Mouse (Mus musculus): ENCODE data around the gene Car5b. TPM values are rescaled to one million over a fixed set of nuclear protein-coding genes. Genes with fewer than 3 reads are reported as not detected.

Car5b gene
- total and polyA plus RNA-seq, 3 experiments: 0.31 to 0.50 TPM; not detected in 1

DNA sequence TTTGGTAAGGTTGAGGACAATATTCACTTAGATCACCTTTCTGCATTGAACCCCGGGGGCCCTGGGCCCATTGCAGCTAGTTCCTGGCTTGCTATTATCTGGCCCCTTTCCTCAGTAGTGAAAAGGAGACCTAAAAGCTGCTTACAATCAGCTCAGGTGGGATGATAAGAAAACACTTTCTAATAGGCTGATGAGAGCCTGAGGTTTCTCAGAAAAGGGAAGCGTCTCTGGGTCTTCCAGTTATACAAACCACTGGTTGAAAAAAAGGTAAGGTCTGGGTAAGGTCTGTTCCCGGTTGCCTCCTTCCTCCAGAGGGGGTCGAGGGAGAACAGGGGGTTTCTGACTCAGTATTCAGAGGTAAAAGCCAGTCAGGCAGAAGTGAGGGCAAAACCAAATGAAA, 31.3 kb upstream of the Car5b start:
- H3K9ac ChIP-seq (ENCODE audit: control insufficient read depth, low read depth, low read length, poor library complexity, severe bottlenecking): 0 out of 2 replicates have a peak overlapping the region, but pooled peaks have one; percentile 28
- H3K4me1 ChIP-seq (ENCODE audit: control insufficient read depth in 1 of 2, insufficient read depth in 2 of 2, low read length in 2 of 2): peaks cover 35 to 46% of the 10 kb centered on the region in 2 experiments
- no peaks in the 10 kb centered on the region for H3K79me2 ChIP-seq (ENCODE audit: control insufficient read depth, insufficient read depth, low read length, poor library complexity)
- H3K4me3 ChIP-seq (ENCODE audit: control insufficient read depth in 1 of 2, insufficient read depth in 1 of 2, low read depth in 2 of 2, low read length in 2 of 2): peak overlapping the region; percentile 1 to 27; a peak in 3 of 4 replicates
- DNase-seq (ENCODE audit: low read depth, low spot score): peak; percentile 73
- no peaks in the 10 kb centered on the region for H3K9me3 ChIP-seq (replicated peaks; ENCODE audit: insufficient read depth, low read length)
- no peaks in the 10 kb centered on the region for H3K27me3 ChIP-seq (ENCODE audit: control insufficient read depth in 1 of 2, insufficient read depth in 2 of 2, low read length in 2 of 2)
- TF ChIP-seq ZNF384 (IDR thresholded peaks at IDR 0.05; ENCODE audit: low read depth, low read length) (peak; percentile 82), TBP (IDR thresholded peaks at IDR 0.05; ENCODE audit: low read depth, low read length) (peak; percentile 75), HCFC1 (IDR thresholded peaks at IDR 0.05; ENCODE audit: low read depth, low read length) (0 out of 2 replicates have a peak, but pooled peaks have one; percentile 8), CTCF (IDR thresholded peaks at IDR 0.05 in 2 of 3, conservative IDR thresholded peaks at IDR 0.05 in 1 of 3; ENCODE audit: control insufficient read depth in 1 of 3, insufficient read depth in 1 of 3, low read depth in 2 of 3, low read length in 3 of 3, poor library complexity in 1 of 3, severe bottlenecking in 1 of 3) (no peak), POLR2A (IDR thresholded peaks at IDR 0.05; ENCODE audit: control insufficient read depth in 1 of 2, insufficient read depth in 1 of 2, low read depth in 1 of 2, low read length in 2 of 2, poor library complexity in 1 of 2) (0 out of 4 replicates have a peak, but pooled peaks of 1 of the 2 experiments have one; percentile 36), ZMIZ1 (IDR thresholded peaks at IDR 0.05; ENCODE audit: low read depth, low read length) (no peak), SIN3A (IDR thresholded peaks at IDR 0.05; ENCODE audit: low read length) (peak; percentile 63), EP300 (IDR thresholded peaks at IDR 0.05; ENCODE audit: low read depth in 1 of 2, low read length in 2 of 2) (peak; percentile 64 to 79), MYC (IDR thresholded peaks at IDR 0.05; ENCODE audit: low read depth, low read length) (no peak), ETS1 (IDR thresholded peaks at IDR 0.05; ENCODE audit: low read depth, low read length) (peak; percentile 63; the same call in 1 of the 2 replicates), GATA1 (IDR thresholded peaks at IDR 0.05; ENCODE audit: low read depth, low read length) (peak; percentile 93), TCF12 (IDR thresholded peaks at IDR 0.05; ENCODE audit: low read depth, low read length) (peak; percentile 59), RCOR1 (IDR thresholded peaks at IDR 0.05; ENCODE audit: low read depth, low read length) (peak; percentile 50)
- peak overlapping the region; percentile 58 for H3K27ac ChIP-seq (ENCODE audit: control insufficient read depth, low read depth, low read length)
- H3K36me3 ChIP-seq (ENCODE audit: control insufficient read depth in 1 of 2, insufficient read depth in 2 of 2, low read length in 2 of 2): peaks cover 0 to 54% of the 10 kb centered on the region in 2 experiments; a peak in 2 of 4 replicates

DNA sequence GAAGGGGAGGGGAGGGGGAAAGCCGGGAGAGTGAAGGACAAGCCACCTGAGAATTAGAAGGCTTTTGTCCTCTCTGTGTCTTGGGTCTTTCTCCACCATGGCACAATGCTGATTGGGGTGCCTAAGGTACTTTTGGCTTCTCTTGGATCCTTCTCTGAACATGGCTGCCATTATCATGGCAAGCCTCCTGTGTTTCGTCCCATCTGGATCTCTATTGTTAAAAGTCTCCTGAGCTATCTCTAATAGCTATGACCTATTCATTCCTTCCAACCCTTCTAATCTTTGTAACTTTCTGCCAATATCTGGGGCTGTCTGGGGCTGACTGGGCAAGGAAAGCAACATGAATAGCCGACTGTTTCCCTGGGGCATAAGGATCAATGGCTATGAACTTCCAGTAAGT, 30.7 kb upstream of the Car5b start:
- peaks cover 0 to 56% of the 10 kb centered on the region in 2 experiments; a peak in 2 of 4 replicates for H3K36me3 ChIP-seq (ENCODE audit: control insufficient read depth in 1 of 2, insufficient read depth in 2 of 2, low read length in 2 of 2)
- TF ChIP-seq NRF1 (IDR thresholded peaks at IDR 0.05; ENCODE audit: insufficient read depth, low read depth, low read length, poor library complexity, severe bottlenecking) (no peak), BHLHE40 (IDR thresholded peaks at IDR 0.05; ENCODE audit: borderline replicate concordance, low read depth, low read length) (no peak), MYB (IDR thresholded peaks at IDR 0.05; ENCODE audit: low read depth, low read length) (no peak), E2F4 (IDR thresholded peaks at IDR 0.05; ENCODE audit: borderline replicate concordance, low read depth, low read length) (no peak), NELFE (IDR thresholded peaks at IDR 0.05; ENCODE audit: low read depth, low read length) (no peak), TAL1 (IDR thresholded peaks at IDR 0.05; ENCODE audit: low read length) (no peak), TCF12 (IDR thresholded peaks at IDR 0.05; ENCODE audit: low read depth, low read length) (no peak), KAT2A (conservative IDR thresholded peaks at IDR 0.05; ENCODE audit: low read depth, low read length) (no peak), ZMIZ1 (IDR thresholded peaks at IDR 0.05; ENCODE audit: low read depth, low read length) (no peak)
- H3K79me2 ChIP-seq (ENCODE audit: control insufficient read depth, insufficient read depth, low read length, poor library complexity): no peaks in the 10 kb centered on the region
- H3K4me3 ChIP-seq (ENCODE audit: control insufficient read depth in 1 of 2, insufficient read depth in 1 of 2, low read depth in 2 of 2, low read length in 2 of 2): peak overlapping the region; percentile 1 to 27; a peak in 2 of 4 replicates
- peak overlapping the region; percentile 51 for H3K27ac ChIP-seq (ENCODE audit: control insufficient read depth, low read depth, low read length)
- H3K9ac ChIP-seq (ENCODE audit: control insufficient read depth, low read depth, low read length, poor library complexity, severe bottlenecking): 0 out of 2 replicates have a peak overlapping the region, but pooled peaks have one; percentile 2
- no peaks in the 10 kb centered on the region for H3K27me3 ChIP-seq (ENCODE audit: control insufficient read depth in 1 of 2, insufficient read depth in 2 of 2, low read length in 2 of 2)
- DNase-seq (ENCODE audit: low read depth, low spot score): no peak
- no peaks in the 10 kb centered on the region for H3K9me3 ChIP-seq (replicated peaks; ENCODE audit: insufficient read depth, low read length)
- peaks cover 35 to 49% of the 10 kb centered on the region in 2 experiments for H3K4me1 ChIP-seq (ENCODE audit: control insufficient read depth in 1 of 2, insufficient read depth in 2 of 2, low read length in 2 of 2)
